In genomic region chr8:109697754-109698153, GRCm38 (mm10) we compare ENCODE assay signal across 14 mouse cellular contexts. TPM values are rescaled to one million over a fixed set of nuclear protein-coding genes. Genes with fewer than 3 reads are reported as not detected.
DNase-seq lines count a peak whose midpoint lies in the region.
"Had no signal": no experiment of that assay in that cellular context is flagged by ENCODE, and none has a peak within 500 bp of the region (broad histone marks: within the 10 kb centered on the region; RNA-seq: fewer than 3 reads in every experiment).

No protein-coding gene starts in this region.

- peak; percentile 93 for DNase-seq in fat pad, adult 2 months (ENCODE audit: extremely low read depth, low read depth, low spot score)
- DNase-seq in gonadal fat pad, adult 2 months (ENCODE audit: low read depth) = peak; percentile 89
- no peak for DNase-seq in thymus, postnatal 14 days
- DNase-seq in adrenal gland, postnatal 36 days = no peak
- DNase-seq: adrenal gland, adult 2 months; adrenal gland, adult 8-10 months; adrenal gland, postnatal 10 days; adrenal gland, postnatal 14 days; adrenal gland, postnatal 25 days; B cell, adult 2 months; cerebellum, adult 11 months; cerebellum, adult 11-12 months; cerebellum, adult 18-20 months; cerebellum, adult 2 months had no signal

RNA-seq across cellular contexts. Expression of gene Ist1, which starts 4.7 kb away (rescaled TPM):
- 53.2 and 58.4 TPM in 2 replicates for polyA plus RNA-seq in gonadal fat pad, adult 2 months (2012; rRNA removed)
- total RNA-seq in adrenal gland, postnatal 36 days (2021) = 10 to 100 TPM; 85.7 to 89.3 TPM

RNA-seq across cellular contexts. Expression of gene Zfp821, which starts 7.6 kb away (rescaled TPM):
- polyA plus RNA-seq in gonadal fat pad, adult 2 months (2012; rRNA removed) = 8.2 and 8.4 TPM in 2 replicates
- total RNA-seq in adrenal gland, postnatal 36 days (2021) = 10 to 100 TPM in 1 of 2 experiments, 1 to 10 TPM in 1; 9.9 to 10.9 TPM

RNA-seq across cellular contexts. Expression of gene Atxn1l, which starts 39.8 kb away (rescaled TPM):
- polyA plus RNA-seq in gonadal fat pad, adult 2 months (2012; rRNA removed) = 14.4 and 15.2 TPM in 2 replicates
- 10 to 100 TPM; 39.2 to 50.2 TPM for total RNA-seq in adrenal gland, postnatal 36 days (2021)

Comparison
In these comparisons a context has a peak if more than half of its experiments do, and no peak if none do; other contexts are left out.
1. DNase-seq: peak in fat pad, adult 2 months (single experiment) and gonadal fat pad, adult 2 months (single experiment); none in thymus, postnatal 14 days (single experiment) and adrenal gland, postnatal 36 days (0 of 2).